ENCODE assay signal across 10 mouse cellular contexts in genomic region chr11:19007068-19007467, GRCm38 (mm10). TPM values are rescaled to one million over a fixed set of nuclear protein-coding genes. Genes with fewer than 3 reads are reported as not detected.
DNase-seq lines count a peak whose midpoint lies in the region; ATAC-seq lines count a peak whose summit lies in the region.
"Had no signal": no experiment of that assay in that cellular context is flagged by ENCODE, and none has a peak within 500 bp of the region (broad histone marks: within the 10 kb centered on the region; RNA-seq: fewer than 3 reads in every experiment).

No protein-coding gene starts in this region.

- no peaks in the 10 kb centered on the region for H3K9me3 ChIP-seq in limb, embryonic 11.5 days (ENCODE audit: control insufficient read depth, low read length)
- no peaks in the 10 kb centered on the region for H3K9me3 ChIP-seq in limb, embryonic 10.5 days (replicated peaks)
- no peaks in the 10 kb centered on the region for H3K9me3 ChIP-seq in embryonic facial prominence, embryonic 10.5 days
- no peaks in the 10 kb centered on the region for H3K9me3 ChIP-seq in hindbrain, embryonic 11.5 days (ENCODE audit: control insufficient read depth, low read length)
- no peaks in the 10 kb centered on the region for H3K9me3 ChIP-seq in neural tube, embryonic 12.5 days
- H3K9me3 ChIP-seq: liver, embryonic 13.5 days had no signal

- ATAC-seq in limb, embryonic 11.5 days (ENCODE audit: insufficient number of reproducible peaks, low FRiP score, low TSS enrichment, low read depth), result no peak
- ATAC-seq in hindbrain, embryonic 11.5 days (ENCODE audit: low FRiP score), result no peak
- ATAC-seq in neural tube, embryonic 12.5 days (ENCODE audit: low FRiP score, low read depth), result no peak

- no peak overlapping the region for H3K9ac ChIP-seq in limb, embryonic 11.5 days (ENCODE audit: low read length)
- no peak overlapping the region; the same call in 1 of the 2 replicates for H3K9ac ChIP-seq in hindbrain, embryonic 11.5 days (ENCODE audit: low read depth, low read length)
- no peak overlapping the region for H3K9ac ChIP-seq in neural tube, embryonic 12.5 days
- H3K9ac ChIP-seq: liver, embryonic 13.5 days had no signal

- H3K4me2 ChIP-seq in limb, embryonic 11.5 days (ENCODE audit: low read depth, severe bottlenecking), result no peak overlapping the region
- H3K4me2 ChIP-seq in hindbrain, embryonic 11.5 days (replicated peaks; ENCODE audit: low read depth, low read length), result peak overlapping the region; percentile 69; the same call in 1 of the 2 replicates
- H3K4me2 ChIP-seq in neural tube, embryonic 12.5 days (replicated peaks), result peak overlapping the region; percentile 92
- H3K4me2 ChIP-seq: liver, embryonic 13.5 days had no signal

- peaks cover 20% of the 10 kb centered on the region for H3K27me3 ChIP-seq in limb, embryonic 11.5 days (ENCODE audit: control insufficient read depth, insufficient read depth, low read length)
- peaks cover 44% of the 10 kb centered on the region for H3K27me3 ChIP-seq in limb, embryonic 10.5 days (ENCODE audit: low read depth, poor library complexity, severe bottlenecking)
- peaks cover 68% of the 10 kb centered on the region for H3K27me3 ChIP-seq in embryonic facial prominence, embryonic 10.5 days (replicated peaks; ENCODE audit: low read depth, poor library complexity, severe bottlenecking)
- no peaks in the 10 kb centered on the region for H3K27me3 ChIP-seq in hindbrain, embryonic 11.5 days (ENCODE audit: control insufficient read depth, insufficient read depth, low read length)
- H3K27me3 ChIP-seq in neural tube, embryonic 12.5 days (replicated peaks), result no peaks in the 10 kb centered on the region
- H3K27me3 ChIP-seq: liver, embryonic 13.5 days had no signal

- peak; percentile 17 for DNase-seq in limb, embryonic 11.5 days (ENCODE audit: low spot score)
- DNase-seq in limb, embryonic 10.5 days (ENCODE audit: low spot score), result no peak
- DNase-seq in embryonic facial prominence, embryonic 10.5 days (ENCODE audit: low spot score), result no peak
- DNase-seq in hindbrain, embryonic 11.5 days (ENCODE audit: low spot score), result no peak
- no peak for DNase-seq in layer of hippocampus, postnatal 36 days
- DNase-seq in frontal cortex, postnatal 25 days (ENCODE audit: low spot score in 2 of 2), result no peak
- DNase-seq: gastrocnemius, adult 2 months; liver, embryonic 13.5 days; thymus, postnatal 36 days had no signal

- WGBS in limb, embryonic 11.5 days, result 46% methylated on average over 5 of the region's 5 CpGs
- 58% methylated on average over 5 of the region's 5 CpGs for WGBS in limb, embryonic 10.5 days
- 32% methylated on average over 5 of the region's 5 CpGs for WGBS in embryonic facial prominence, embryonic 10.5 days
- 46% methylated on average over 5 of the region's 5 CpGs for whole genome bisulfite sequencing in hindbrain, embryonic 11.5 days
- WGBS in neural tube, embryonic 12.5 days, result 39% methylated on average over 5 of the region's 5 CpGs

- H3K36me3 ChIP-seq in limb, embryonic 11.5 days (ENCODE audit: control insufficient read depth, insufficient read depth, low read length), result no peaks in the 10 kb centered on the region
- H3K36me3 ChIP-seq in limb, embryonic 10.5 days, result peaks cover 52% of the 10 kb centered on the region
- peaks cover 38% of the 10 kb centered on the region for H3K36me3 ChIP-seq in embryonic facial prominence, embryonic 10.5 days (replicated peaks)
- H3K36me3 ChIP-seq in hindbrain, embryonic 11.5 days (ENCODE audit: control insufficient read depth, insufficient read depth, low read length), result peaks cover 2% of the 10 kb centered on the region; the same call in 1 of the 2 replicates
- H3K36me3 ChIP-seq in neural tube, embryonic 12.5 days, result peaks cover 3% of the 10 kb centered on the region; the same call in 1 of the 2 replicates

- no peak overlapping the region for H3K4me3 ChIP-seq in limb, embryonic 11.5 days (ENCODE audit: low read depth, low read length)
- H3K4me3 ChIP-seq in limb, embryonic 10.5 days, result no peak overlapping the region
- peak overlapping the region; percentile 46 for H3K4me3 ChIP-seq in embryonic facial prominence, embryonic 10.5 days
- H3K4me3 ChIP-seq in hindbrain, embryonic 11.5 days (ENCODE audit: low read depth, low read length), result no peak overlapping the region
- no peak overlapping the region for H3K4me3 ChIP-seq in neural tube, embryonic 12.5 days
- H3K4me3 ChIP-seq: liver, embryonic 13.5 days had no signal

- H3K27ac ChIP-seq in limb, embryonic 11.5 days (replicated peaks; ENCODE audit: low read depth, low read length), result no peak overlapping the region
- no peak overlapping the region; the same call in 1 of the 2 replicates for H3K27ac ChIP-seq in limb, embryonic 10.5 days
- H3K27ac ChIP-seq in embryonic facial prominence, embryonic 10.5 days (replicated peaks), result no peak overlapping the region
- peak overlapping the region; percentile 82 for H3K27ac ChIP-seq in hindbrain, embryonic 11.5 days (ENCODE audit: low read depth, low read length)
- H3K27ac ChIP-seq in neural tube, embryonic 12.5 days, result no peak overlapping the region
- H3K27ac ChIP-seq: liver, embryonic 13.5 days had no signal

- H3K4me1 ChIP-seq in limb, embryonic 11.5 days (ENCODE audit: control insufficient read depth, insufficient read depth, low read length), result peaks cover 8% of the 10 kb centered on the region; the same call in 1 of the 2 replicates
- peaks cover 46% of the 10 kb centered on the region for H3K4me1 ChIP-seq in limb, embryonic 10.5 days
- peaks cover 40% of the 10 kb centered on the region for H3K4me1 ChIP-seq in embryonic facial prominence, embryonic 10.5 days
- peaks cover 11% of the 10 kb centered on the region for H3K4me1 ChIP-seq in hindbrain, embryonic 11.5 days (replicated peaks; ENCODE audit: control insufficient read depth, insufficient read depth, low read length)
- H3K4me1 ChIP-seq in neural tube, embryonic 12.5 days, result peaks cover 54% of the 10 kb centered on the region

RNA-seq across cellular contexts. Expression of gene Meis1, which starts 11.7 kb away (rescaled TPM):
- polyA plus RNA-seq in limb, embryonic 11.5 days (2014; fragmentation: Nextera tagmentation; extraction: Ambion mirVana), result 69.8 and 85.0 TPM in 2 replicates
- polyA plus RNA-seq in limb, embryonic 10.5 days (2016; fragmentation: Nextera tagmentation; extraction: Ambion mirVana), result 109 and 119 TPM in 2 replicates
- polyA plus RNA-seq in embryonic facial prominence, embryonic 10.5 days (2016; fragmentation: Nextera tagmentation; extraction: Ambion mirVana), result 73.3 and 89.6 TPM in 2 replicates
- polyA plus RNA-seq in hindbrain, embryonic 11.5 days (2014; fragmentation: Nextera tagmentation; extraction: Ambion mirVana), result 132 and 149 TPM in 2 replicates
- polyA plus RNA-seq in neural tube, embryonic 12.5 days (2016; fragmentation: Nextera tagmentation; extraction: Ambion mirVana), result 188 and 191 TPM in 2 replicates
- 1 to 10 TPM; 1.8 to 2.3 TPM for total RNA-seq in layer of hippocampus, postnatal 36 days (2021)
